Mouse (Mus musculus) retina, postnatal 1 day (tissue): ENCODE results near the gene Icam1.
A peak's percentile ranks its signal among the peaks of the same experiment; 100 is the strongest.

Experiments used
- DNase-seq: peaks from one replicate; pipeline ENCODE4 v3.0.0-alpha.2; 2012

The Icam1 gene

DNA sequence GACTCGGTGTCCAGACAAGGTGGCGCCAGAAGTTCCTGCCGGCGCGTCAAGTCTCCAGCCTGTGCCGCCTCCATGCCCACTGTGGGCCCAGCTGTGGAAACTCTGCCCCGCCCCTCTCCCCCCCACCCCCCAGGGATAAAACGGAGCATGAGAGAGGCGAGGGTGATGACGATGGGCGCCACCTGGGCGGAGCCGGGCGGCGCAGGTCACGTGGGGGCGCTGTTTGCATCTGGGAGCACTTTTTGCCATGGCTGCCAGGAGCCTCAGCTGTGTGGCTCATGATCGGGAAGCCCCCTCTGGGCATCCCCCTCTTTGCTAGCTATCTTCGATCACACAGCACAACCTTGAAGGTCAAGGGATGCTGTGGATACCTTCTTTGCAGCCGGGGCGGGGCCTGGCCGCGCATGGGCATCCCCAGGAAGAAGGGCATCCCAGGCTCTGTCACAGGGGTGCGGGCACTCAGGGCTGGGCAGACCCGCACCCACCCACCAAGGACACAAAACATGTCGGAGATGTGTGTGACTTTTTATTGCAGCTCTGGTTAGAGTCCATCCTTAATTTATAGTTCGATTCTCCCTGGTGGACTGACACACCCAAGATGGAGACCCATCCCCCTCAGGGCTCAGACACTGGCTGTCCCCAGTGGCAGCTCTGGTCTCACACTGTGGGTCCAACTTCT, 51.4 kb downstream of the Icam1 start, which contains the start of gene Zglp1:
TSS of gene Zglp1 (minus strand) at position 88 of the 679 bp plus-strand sequence.
- DNase-seq = no peak

DNA sequence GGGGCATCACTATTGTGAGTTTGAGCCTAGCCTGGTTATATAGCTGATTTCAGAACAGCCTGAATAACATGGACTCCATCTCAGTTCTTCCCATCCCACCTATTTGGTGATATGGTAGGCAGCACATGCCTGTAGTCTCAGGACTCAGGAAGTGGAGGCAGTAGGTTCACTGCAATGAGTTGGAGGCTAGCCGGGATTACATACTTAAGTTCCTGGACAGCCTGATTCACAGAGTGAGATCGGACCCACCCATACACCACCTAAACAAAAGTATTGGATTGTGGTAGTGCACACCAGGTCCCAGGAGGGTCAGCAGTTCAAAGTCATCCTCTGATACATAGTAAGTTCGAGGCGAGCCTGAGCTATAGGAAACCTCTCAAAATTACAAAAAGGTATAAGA, 56.9 kb downstream of the Icam1 start:
- DNase-seq = peak; percentile 1

DNA sequence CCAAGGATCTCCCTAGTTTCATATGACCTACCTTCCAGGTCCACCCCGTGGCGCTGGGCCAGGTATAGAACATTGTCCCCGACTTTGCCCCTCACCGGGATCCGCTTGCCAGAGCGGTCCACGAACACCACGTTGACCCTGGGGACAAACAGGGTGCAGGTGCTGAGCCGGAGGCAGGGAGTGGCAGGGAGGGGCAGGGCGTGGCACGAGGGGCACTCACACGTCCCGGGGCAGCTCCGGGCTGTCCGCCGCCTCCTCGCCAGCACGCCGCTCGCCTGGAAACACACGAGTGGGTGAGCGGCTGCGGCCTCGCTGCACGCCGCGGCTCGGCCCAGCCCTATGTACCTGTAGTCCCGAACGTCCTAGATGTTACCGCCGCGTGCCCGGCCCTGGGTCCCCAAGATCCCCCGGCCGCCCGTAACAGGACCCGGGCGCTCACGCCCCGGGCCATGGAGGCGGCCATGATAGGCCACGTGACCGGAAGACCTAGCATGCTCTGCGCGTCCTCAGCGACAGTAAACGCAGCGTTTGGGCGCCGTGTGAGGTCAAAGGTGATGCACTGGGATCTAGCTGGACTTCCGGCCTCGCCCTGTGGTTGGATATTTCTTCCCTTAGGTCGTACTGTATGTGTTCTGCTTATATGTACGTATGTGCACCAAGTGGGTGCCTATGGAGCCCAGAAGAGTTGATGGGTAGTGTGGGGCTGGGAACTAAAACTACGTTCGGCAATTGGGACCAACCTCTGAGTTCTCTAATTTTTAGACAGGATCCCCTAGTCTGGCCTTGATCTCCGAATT, 57.5 kb downstream of the Icam1 start, which contains the start of the genes Gm49373 and Fdx1l:
TSS of gene Gm49373 (minus strand) at position 53 of the 797 bp plus-strand sequence.
TSS of gene Fdx1l (minus strand) at position 571 of the 797 bp plus-strand sequence.
- DNase-seq = peak; percentile 93

DNA sequence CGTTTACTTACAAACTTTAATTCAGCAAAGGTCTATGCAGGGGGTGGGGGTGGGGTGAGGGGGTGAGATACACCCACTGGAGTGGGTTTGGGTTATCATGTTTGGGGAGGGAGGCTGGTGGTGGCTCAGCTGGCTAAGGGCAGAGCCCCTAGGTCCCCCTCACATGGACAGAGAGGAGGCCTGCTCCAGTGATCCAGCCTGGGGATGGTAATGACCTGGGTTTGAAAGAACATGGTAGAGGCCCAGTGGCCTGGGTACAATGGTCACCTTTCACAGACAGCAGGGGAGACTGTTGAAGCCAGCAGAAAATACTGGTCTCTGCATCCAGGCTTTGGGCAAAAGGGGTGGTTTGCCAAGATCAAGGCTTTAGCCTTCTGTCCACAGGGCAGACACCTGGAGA, 58.4 kb downstream of the Icam1 start:
- DNase-seq = no peak

GRCm38 (mm10) chr9:21075625-21076024, 59.8 kb downstream of the Icam1 start:
- no peak for DNase-seq
